Mouse (Mus musculus) ES-Bruce4 (cell line): ENCODE results near the gene Wdtc1. TPM values are rescaled to one million over a fixed set of nuclear protein-coding genes. Genes with fewer than 3 reads are reported as not detected.

Experiments used
- H3K27ac ChIP-seq: 2 replicates; pipeline ENCODE4 v1.5.1; 2012; ENCODE audit warnings: low read length, inconsistent platforms; ENCODE audit not compliant: insufficient read depth
- H3K27me3 ChIP-seq: 2 replicates; pipeline ENCODE4 v1.6.1; 2012; ENCODE audit warnings: mild to moderate bottlenecking, low read length, inconsistent platforms; ENCODE audit not compliant: control insufficient read depth, poor library complexity, insufficient read depth, severe bottlenecking
- H3K36me3 ChIP-seq: 2 replicates; pipeline ENCODE4 v1.6.1; 2012; ENCODE audit warnings: inconsistent platforms, mild to moderate bottlenecking, low read length, moderate library complexity; ENCODE audit not compliant: control insufficient read depth, poor library complexity, insufficient read depth, severe bottlenecking
- H3K4me1 ChIP-seq: one replicate; pipeline ENCODE4 v1.8.1; 2011; ENCODE audit warnings: low read length; ENCODE audit not compliant: control insufficient read depth, insufficient read depth
- H3K4me3 ChIP-seq: 2 replicates; pipeline ENCODE4 v1.5.1; 2011; ENCODE audit warnings: low read depth, mild to moderate bottlenecking, low read length
- H3K9ac ChIP-seq: 2 replicates; pipeline ENCODE4 v1.6.1; 2012; ENCODE audit warnings: low read depth, mild to moderate bottlenecking, inconsistent platforms; ENCODE audit not compliant: poor library complexity, severe bottlenecking
- H3K9me3 ChIP-seq: replicated peaks from 2 replicates; pipeline ENCODE4 v1.6.1; 2012; ENCODE audit warnings: mild to moderate bottlenecking, low read length, inconsistent platforms; ENCODE audit not compliant: control insufficient read depth, poor library complexity, insufficient read depth, severe bottlenecking
- CTCF ChIP-seq: IDR thresholded peaks from one replicate; pipeline ENCODE4 v1.8.1; 2011; ENCODE audit warnings: low read depth, low read length
- EP300 ChIP-seq: IDR thresholded peaks from 2 replicates; pipeline ENCODE4 v1.6.1; 2011; ENCODE audit warnings: low read depth, low read length; ENCODE audit not compliant: insufficient read depth
- POLR2A ChIP-seq: IDR thresholded peaks from one replicate; pipeline ENCODE4 v1.8.1; 2011; ENCODE audit warnings: low read length; ENCODE audit not compliant: insufficient read depth
- polyA plus RNA-seq: library from polyadenylated mRNA; stranded (reverse); fragments of >200 nt; gene quantifications from 2 replicates; pipeline ENCODE4 v1.2.4, GENCODE M21; 2011; ENCODE audit warnings: low read depth; ENCODE audit not compliant: missing spikeins, insufficient read depth, insufficient read length

The Wdtc1 gene
- polyA plus RNA-seq, 1 experiment = 69.2 TPM

- no peaks in the 10 kb centered on the region for H3K27me3 ChIP-seq
- no peak for TF ChIP-seq POLR2A
- no peak for TF ChIP-seq CTCF
- TF ChIP-seq EP300 = no peak
- peaks cover 15% of the 10 kb centered on the region for H3K36me3 ChIP-seq
These were observed 48.5 kb downstream of the Wdtc1 start for GRCm38 (mm10) chr4:133304770-133305169.

GRCm38 (mm10) chr4:133302668-133303067, 50.6 kb downstream of the Wdtc1 start:
- Histone ChIP-seq H3K9ac (no peak overlapping the region), H3K4me1 (no peaks in the 10 kb centered on the region), H3K27ac (no peak overlapping the region), H3K4me3 (no peak overlapping the region), H3K9me3 (no peaks in the 10 kb centered on the region), H3K36me3 (peaks cover 18% of the 10 kb centered on the region), H3K27me3 (no peaks in the 10 kb centered on the region)
- TF ChIP-seq CTCF = no peak
- TF ChIP-seq POLR2A = no peak
- TF ChIP-seq EP300 = no peak

More at GRCm38 (mm10) chr4:133304770-133305169, 48.5 kb downstream of the Wdtc1 start:
- H3K27ac ChIP-seq = no peak overlapping the region
- H3K4me3 ChIP-seq = no peak overlapping the region
- no peaks in the 10 kb centered on the region for H3K4me1 ChIP-seq
- H3K9me3 ChIP-seq = no peaks in the 10 kb centered on the region
- no peak overlapping the region for H3K9ac ChIP-seq

GRCm38 (mm10) chr4:133301802-133302201, 51.5 kb downstream of the Wdtc1 start:
- no peak overlapping the region for H3K4me3 ChIP-seq
- no peaks in the 10 kb centered on the region for H3K4me1 ChIP-seq
- TF ChIP-seq EP300 (0 out of 2 replicates have a peak, but pooled peaks have one; percentile 8), POLR2A (no peak), CTCF (peak; percentile 87)
- no peak overlapping the region for H3K9ac ChIP-seq
- H3K9me3 ChIP-seq = no peaks in the 10 kb centered on the region
- H3K36me3 ChIP-seq = peaks cover 18% of the 10 kb centered on the region
- H3K27ac ChIP-seq = peak overlapping the region; percentile 29
- no peaks in the 10 kb centered on the region for H3K27me3 ChIP-seq

- Histone ChIP-seq H3K36me3 (peaks cover 26% of the 10 kb centered on the region), H3K4me1 (no peaks in the 10 kb centered on the region), H3K9me3 (no peaks in the 10 kb centered on the region), H3K4me3 (no peak overlapping the region), H3K9ac (no peak overlapping the region), H3K27me3 (no peaks in the 10 kb centered on the region), H3K27ac (no peak overlapping the region)
- no peak for TF ChIP-seq POLR2A
- no peak for TF ChIP-seq EP300
- no peak for TF ChIP-seq CTCF
These were observed 52.9 kb downstream of the Wdtc1 start for GRCm38 (mm10) chr4:133300421-133300820.

GRCm38 (mm10) chr4:133299701-133300100, 53.6 kb downstream of the Wdtc1 start:
- H3K4me1 ChIP-seq = no peaks in the 10 kb centered on the region
- H3K27ac ChIP-seq = no peak overlapping the region
- no peak for TF ChIP-seq POLR2A
- no peak for TF ChIP-seq CTCF
- TF ChIP-seq EP300 = no peak
- H3K27me3 ChIP-seq = no peaks in the 10 kb centered on the region
- no peaks in the 10 kb centered on the region for H3K9me3 ChIP-seq
- no peak overlapping the region for H3K4me3 ChIP-seq
- no peak overlapping the region for H3K9ac ChIP-seq
- peaks cover 32% of the 10 kb centered on the region for H3K36me3 ChIP-seq

- TF ChIP-seq POLR2A = no peak
- TF ChIP-seq EP300 = no peak
- no peak for TF ChIP-seq CTCF
- Histone ChIP-seq H3K27ac (no peak overlapping the region), H3K27me3 (no peaks in the 10 kb centered on the region), H3K4me3 (no peak overlapping the region), H3K9me3 (no peaks in the 10 kb centered on the region), H3K36me3 (peaks cover 34% of the 10 kb centered on the region), H3K4me1 (peaks cover under 1% of the 10 kb centered on the region), H3K9ac (no peak overlapping the region)
These were observed 54.5 kb downstream of the Wdtc1 start for GRCm38 (mm10) chr4:133298516-133299365.
